Mouse (Mus musculus) ES-Bruce4 (cell line): ENCODE data around the gene Slco4a1.

Experiments
- CTCF ChIP-seq: IDR thresholded peaks from one replicate; pipeline ENCODE4 v1.8.1; 2011; ENCODE audit warnings: low read depth, low read length
- EP300 ChIP-seq: IDR thresholded peaks from 2 replicates; pipeline ENCODE4 v1.6.1; 2011; ENCODE audit warnings: low read depth, low read length; ENCODE audit not compliant: insufficient read depth

- TF ChIP-seq EP300: no peak
- no peak for TF ChIP-seq CTCF
Observed at GRCm38 (mm10) chr2:180510867-180511266, 54.8 kb downstream of the Slco4a1 start.
